Mouse (Mus musculus): ENCODE measurements around the gene Bod1.

DNA sequence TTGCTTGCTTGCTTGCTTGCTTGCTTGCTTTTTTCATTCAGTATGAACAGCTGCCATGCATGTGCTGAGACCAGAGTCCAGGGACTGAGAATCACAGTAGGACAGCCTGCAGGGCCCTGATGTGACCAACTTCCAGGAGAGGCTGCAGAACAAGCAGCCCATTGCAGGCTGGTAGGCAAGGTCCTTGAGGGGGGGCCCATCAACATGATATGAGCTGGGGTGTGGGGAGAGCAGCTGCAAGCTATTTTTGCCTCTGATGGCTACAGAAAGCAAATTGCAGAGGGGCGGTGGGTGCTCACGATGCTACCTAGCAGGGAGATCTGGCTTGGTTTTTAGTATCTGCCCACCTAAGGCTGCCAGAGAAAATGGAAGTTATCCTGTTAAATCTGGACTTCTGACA, 21.6 kb upstream of the Bod1 start:
- TF ChIP-seq CTCF (IDR thresholded peaks at IDR 0.05; ENCODE audit: low read depth) (no peak), EP300 (optimal IDR thresholded peaks at IDR 0.05) (no peak)
